In genomic region chr11:19919785-19920671, GRCm38 (mm10) we compare ENCODE assay signal across 8 mouse cellular contexts. TPM values are rescaled to one million over a fixed set of nuclear protein-coding genes. Genes with fewer than 3 reads are reported as not detected.
DNase-seq lines count a peak whose midpoint lies in the region; ATAC-seq and TF ChIP-seq lines count a peak whose summit lies in the region.

No protein-coding gene starts in this region.

- peak overlapping the region; percentile 90 for H3K27ac ChIP-seq in intestine, postnatal 0 days (ENCODE audit: low read depth, low read length)
- peak overlapping the region; percentile 63 for H3K27ac ChIP-seq in limb, embryonic 11.5 days (replicated peaks; ENCODE audit: low read depth, low read length)
- peak overlapping the region; percentile 74 for H3K27ac ChIP-seq in midbrain, embryonic 12.5 days (replicated peaks)

- TF ChIP-seq CTCF in intestine, postnatal 0 days (IDR thresholded peaks at IDR 0.05; ENCODE audit: low read depth): peak; percentile 79

- peak overlapping the region; percentile 71 for H3K4me3 ChIP-seq in intestine, postnatal 0 days (ENCODE audit: low read depth, low read length)
- peak overlapping the region; percentile 48 for H3K4me3 ChIP-seq in limb, embryonic 11.5 days (ENCODE audit: low read depth, low read length)
- peak overlapping the region; percentile 63 for H3K4me3 ChIP-seq in midbrain, embryonic 12.5 days

- H3K9me3 ChIP-seq in intestine, postnatal 0 days (ENCODE audit: control insufficient read depth): no peaks in the 10 kb centered on the region
- H3K9me3 ChIP-seq in limb, embryonic 11.5 days (ENCODE audit: control insufficient read depth, low read length): no peaks in the 10 kb centered on the region
- no peaks in the 10 kb centered on the region for H3K9me3 ChIP-seq in midbrain, embryonic 12.5 days

- DNase-seq in layer of hippocampus, adult 11-12 months (ENCODE audit: low spot score): peak; percentile 85
- no peak for DNase-seq in layer of hippocampus, adult 9-10 months (ENCODE audit: low spot score)
- DNase-seq in embryo, embryonic 9.5 days (ENCODE audit: extremely low spot score): peak; percentile 91
- DNase-seq in limb, embryonic 11.5 days (ENCODE audit: low spot score): peak; percentile 92
- DNase-seq in skeletal muscle tissue, adult 2 months (ENCODE audit: low read depth, low spot score): peak; percentile 69

- whole genome bisulfite sequencing in intestine, postnatal 0 days: under 1% methylated on average over 70 of the region's 70 CpGs
- WGBS in limb, embryonic 11.5 days: under 1% methylated on average over 70 of the region's 70 CpGs
- WGBS in midbrain, embryonic 12.5 days: 0% methylated on average over 70 of the region's 70 CpGs

- peak; percentile 60 for ATAC-seq in granulocyte monocyte progenitor cell, adult 5-6 weeks (replicated peaks; ENCODE audit: poor library complexity, severe bottlenecking)
- peak; percentile 84 for ATAC-seq in intestine, postnatal 0 days
- peak; percentile 59 for ATAC-seq in limb, embryonic 11.5 days (ENCODE audit: insufficient number of reproducible peaks, low FRiP score, low TSS enrichment, low read depth)
- peak; percentile 71 for ATAC-seq in midbrain, embryonic 12.5 days (ENCODE audit: low FRiP score, low read depth)

- H3K4me2 ChIP-seq in intestine, postnatal 0 days (replicated peaks; ENCODE audit: low read depth): peak overlapping the region; percentile 79
- peak overlapping the region; percentile 52 for H3K4me2 ChIP-seq in limb, embryonic 11.5 days (ENCODE audit: low read depth, severe bottlenecking)
- peak overlapping the region; percentile 71 for H3K4me2 ChIP-seq in midbrain, embryonic 12.5 days (replicated peaks)

- H3K4me1 ChIP-seq in intestine, postnatal 0 days (replicated peaks; ENCODE audit: control insufficient read depth, insufficient read depth, low read length): no peaks in the 10 kb centered on the region
- H3K4me1 ChIP-seq in limb, embryonic 11.5 days (ENCODE audit: control insufficient read depth, insufficient read depth, low read length): peaks cover 5% of the 10 kb centered on the region
- peaks cover 32% of the 10 kb centered on the region for H3K4me1 ChIP-seq in midbrain, embryonic 12.5 days

- H3K27me3 ChIP-seq in intestine, postnatal 0 days (replicated peaks; ENCODE audit: control insufficient read depth, insufficient read depth, low read length): no peaks in the 10 kb centered on the region
- H3K27me3 ChIP-seq in limb, embryonic 11.5 days (ENCODE audit: control insufficient read depth, insufficient read depth, low read length): no peaks in the 10 kb centered on the region
- peaks cover 28% of the 10 kb centered on the region for H3K27me3 ChIP-seq in midbrain, embryonic 12.5 days

- H3K36me3 ChIP-seq in intestine, postnatal 0 days (ENCODE audit: control insufficient read depth, insufficient read depth): no peaks in the 10 kb centered on the region; the same call in 1 of the 2 replicates
- no peaks in the 10 kb centered on the region for H3K36me3 ChIP-seq in limb, embryonic 11.5 days (ENCODE audit: control insufficient read depth, insufficient read depth, low read length)
- no peaks in the 10 kb centered on the region for H3K36me3 ChIP-seq in midbrain, embryonic 12.5 days

- peak overlapping the region; percentile 62 for H3K9ac ChIP-seq in intestine, postnatal 0 days (ENCODE audit: low read depth, low read length)
- H3K9ac ChIP-seq in limb, embryonic 11.5 days (ENCODE audit: low read length): peak overlapping the region; percentile 5
- H3K9ac ChIP-seq in midbrain, embryonic 12.5 days (replicated peaks): peak overlapping the region; percentile 61

RNA-seq across cellular contexts. Expression of gene Spred2, which starts 4.1 kb away (rescaled TPM):
- 16.8 and 19.4 TPM in 2 replicates for total RNA-seq in granulocyte monocyte progenitor cell, adult 5-6 weeks (2014; fragmentation: Nextera tagmentation)
- total RNA-seq in granulocyte monocyte progenitor cell, adult 5-6 weeks (2017): 4.6 and 6.8 TPM in 2 replicates
- polyA plus RNA-seq in intestine, postnatal 0 days (2015; fragmentation: Nextera tagmentation; extraction: Ambion mirVana): 5.6 and 5.7 TPM in 2 replicates
- polyA plus RNA-seq in limb, embryonic 11.5 days (2014; fragmentation: Nextera tagmentation; extraction: Ambion mirVana): 8.2 and 8.7 TPM in 2 replicates
- 5.6 and 7.5 TPM in 2 replicates for polyA plus RNA-seq in midbrain, embryonic 12.5 days (2016; fragmentation: Nextera tagmentation; extraction: Ambion mirVana)

Comparison
In these comparisons a context has a peak if more than half of its experiments do, and no peak if none do; other contexts are left out.
1. H3K9ac ChIP-seq: peak in every context shown above with its lines; median percentile 62 in intestine, postnatal 0 days; 61 in midbrain, embryonic 12.5 days; 5 in limb, embryonic 11.5 days.